In genomic region chr17:5840550-5841127, GRCm38 (mm10) we compare ENCODE assay signal across 8 mouse cellular contexts. TPM values are rescaled to one million over a fixed set of nuclear protein-coding genes. Genes with fewer than 3 reads are reported as not detected.
A peak's percentile ranks its signal among the peaks of the same experiment; 100 is the strongest.
DNase-seq lines count a peak whose midpoint lies in the region; ATAC-seq lines count a peak whose summit lies in the region.

No protein-coding gene starts in this region.

- no peaks in the 10 kb centered on the region for H3K9me3 ChIP-seq in forebrain, embryonic 13.5 days (replicated peaks)
- no peaks in the 10 kb centered on the region for H3K9me3 ChIP-seq in intestine, embryonic 14.5 days (ENCODE audit: control insufficient read depth, low read length)

- H3K36me3 ChIP-seq in forebrain, embryonic 13.5 days (ENCODE audit: poor library complexity, severe bottlenecking) = no peaks in the 10 kb centered on the region
- no peaks in the 10 kb centered on the region for H3K36me3 ChIP-seq in intestine, embryonic 14.5 days (ENCODE audit: control insufficient read depth, insufficient read depth, low read length)

- ATAC-seq in forebrain, embryonic 13.5 days = peak; percentile 50
- ATAC-seq in intestine, embryonic 14.5 days (replicated peaks; ENCODE audit: low FRiP score, low TSS enrichment, low read depth) = peak; percentile 69

- no peaks in the 10 kb centered on the region for H3K27me3 ChIP-seq in forebrain, embryonic 13.5 days
- no peaks in the 10 kb centered on the region for H3K27me3 ChIP-seq in intestine, embryonic 14.5 days (replicated peaks; ENCODE audit: control insufficient read depth, insufficient read depth, low read length)

- 8% methylated on average over 25 of the region's 32 CpGs for WGBS in forebrain, embryonic 13.5 days
- 3% methylated on average over 32 of the region's 32 CpGs for WGBS in intestine, embryonic 14.5 days

- H3K27ac ChIP-seq in forebrain, embryonic 13.5 days = peak overlapping the region; percentile 93
- peak overlapping the region; percentile 98 for H3K27ac ChIP-seq in intestine, embryonic 14.5 days (ENCODE audit: low read depth)

- H3K4me1 ChIP-seq in forebrain, embryonic 13.5 days = peaks cover 11% of the 10 kb centered on the region
- H3K4me1 ChIP-seq in intestine, embryonic 14.5 days (replicated peaks; ENCODE audit: control insufficient read depth, insufficient read depth, low read length) = peaks cover 12% of the 10 kb centered on the region; the same call in 1 of the 2 replicates

- peak; percentile 22 to 44 for DNase-seq in gastrocnemius, adult 8-10 months (ENCODE audit: low spot score in 2 of 2)
- no peak for DNase-seq in gastrocnemius, postnatal 25 days
- DNase-seq in 416B (ENCODE audit: low read depth) = peak; percentile 58
- peak; percentile 64 for DNase-seq in brain, adult 2 months (ENCODE audit: low read depth, low spot score)
- DNase-seq in intestine, embryonic 14.5 days (ENCODE audit: low spot score) = peak; percentile 81
- DNase-seq in lung, postnatal 10 days = peak; percentile 55
- peak; percentile 74 for DNase-seq in retina, postnatal 1 day

- peak overlapping the region; percentile 94 for H3K9ac ChIP-seq in forebrain, embryonic 13.5 days
- H3K9ac ChIP-seq in intestine, embryonic 14.5 days (ENCODE audit: low read length) = peak overlapping the region; percentile 99

- peak overlapping the region; percentile 77 for H3K4me2 ChIP-seq in forebrain, embryonic 13.5 days
- peak overlapping the region; percentile 79 for H3K4me2 ChIP-seq in intestine, embryonic 14.5 days (ENCODE audit: low read length)

- H3K4me3 ChIP-seq in forebrain, embryonic 13.5 days = peak overlapping the region; percentile 79
- peak overlapping the region; percentile 76 for H3K4me3 ChIP-seq in intestine, embryonic 14.5 days (ENCODE audit: low read depth, low read length)

RNA-seq across cellular contexts. Expression of gene Snx9, which starts 0.5 kb away (rescaled TPM):
- 10 to 100 TPM; 26.5 to 28.7 (median 27.9) TPM for total RNA-seq in gastrocnemius, adult 8-10 months (2022)
- total RNA-seq in gastrocnemius, postnatal 25 days (2021) = 10 to 100 TPM; 21.5 to 22.4 TPM
- 5.7 and 6.7 TPM in 2 replicates for polyA plus RNA-seq in forebrain, embryonic 13.5 days (2015; fragmentation: Nextera tagmentation; extraction: Ambion mirVana)
- polyA plus RNA-seq in intestine, embryonic 14.5 days (2014; fragmentation: Nextera tagmentation; extraction: Ambion mirVana) = 41.5 and 42.7 TPM in 2 replicates
